11 mouse cellular contexts compared by ENCODE assay signal in genomic region chr17:50388715-50389710, GRCm38 (mm10).
DNase-seq lines count a peak whose midpoint lies in the region; ATAC-seq lines count a peak whose summit lies in the region.
"Had no signal": no experiment of that assay in that cellular context is flagged by ENCODE, and none has a peak within 500 bp of the region (broad histone marks: within the 10 kb centered on the region; RNA-seq: fewer than 3 reads in every experiment).

No protein-coding gene starts in this region.

- H3K4me3 ChIP-seq in embryonic facial prominence, embryonic 10.5 days, result no peak overlapping the region
- H3K4me3 ChIP-seq: midbrain, embryonic 13.5 days; neural tube, embryonic 12.5 days had no signal

- no peaks in the 10 kb centered on the region for H3K27me3 ChIP-seq in embryonic facial prominence, embryonic 10.5 days (replicated peaks; ENCODE audit: low read depth, poor library complexity, severe bottlenecking)
- H3K27me3 ChIP-seq: midbrain, embryonic 13.5 days; neural tube, embryonic 12.5 days had no signal

- H3K9me3 ChIP-seq in embryonic facial prominence, embryonic 10.5 days, result no peaks in the 10 kb centered on the region
- H3K9me3 ChIP-seq: midbrain, embryonic 13.5 days; neural tube, embryonic 12.5 days had no signal

- peak; percentile 71 for ATAC-seq in megakaryocyte progenitor cell, adult 5-6 weeks (replicated peaks; ENCODE audit: poor library complexity)
- ATAC-seq: forebrain, postnatal 0 days; midbrain, embryonic 13.5 days had no signal

- H3K4me1 ChIP-seq in embryonic facial prominence, embryonic 10.5 days, result no peaks in the 10 kb centered on the region
- H3K4me1 ChIP-seq: midbrain, embryonic 13.5 days; neural tube, embryonic 12.5 days had no signal

- no peaks in the 10 kb centered on the region for H3K36me3 ChIP-seq in embryonic facial prominence, embryonic 10.5 days (replicated peaks)
- H3K36me3 ChIP-seq: midbrain, embryonic 13.5 days; neural tube, embryonic 12.5 days had no signal

- WGBS in embryonic facial prominence, embryonic 10.5 days, result 85% methylated on average over 12 of the region's 12 CpGs

- peak; percentile 75 for DNase-seq in 416B (ENCODE audit: low read depth)
- peak; percentile 25 for DNase-seq in CD4-positive helper T cell, adult 2 months (ENCODE audit: low read depth, low spot score)
- peak; percentile 44 for DNase-seq in induced T-regulatory cell, adult 2 months (ENCODE audit: low read depth)
- DNase-seq in layer of hippocampus, adult 9-10 months (ENCODE audit: low spot score), result no peak
- no peak for DNase-seq in embryonic facial prominence, embryonic 10.5 days (ENCODE audit: low spot score)
- no peak for DNase-seq in thymus, postnatal 25 days
- DNase-seq: cerebellum, postnatal 36 days; forebrain, postnatal 0 days had no signal

- no peak overlapping the region for H3K27ac ChIP-seq in embryonic facial prominence, embryonic 10.5 days (replicated peaks)
- H3K27ac ChIP-seq: midbrain, embryonic 13.5 days; neural tube, embryonic 12.5 days had no signal

Comparison
In these comparisons a context has a peak if more than half of its experiments do, and no peak if none do; other contexts are left out.
1. DNase-seq: peak in 416B (single experiment), CD4-positive helper T cell, adult 2 months (single experiment) and induced T-regulatory cell, adult 2 months (single experiment); none in layer of hippocampus, adult 9-10 months (single experiment), embryonic facial prominence, embryonic 10.5 days (single experiment) and thymus, postnatal 25 days (single experiment).